Mouse (Mus musculus): ENCODE results near the gene Adamtsl1. TPM values are rescaled to one million over a fixed set of nuclear protein-coding genes. Genes with fewer than 3 reads are reported as not detected.

Adamtsl1 gene
- total and polyA plus RNA-seq, 3 experiments, result 0.05 TPM; not detected in 2

DNA sequence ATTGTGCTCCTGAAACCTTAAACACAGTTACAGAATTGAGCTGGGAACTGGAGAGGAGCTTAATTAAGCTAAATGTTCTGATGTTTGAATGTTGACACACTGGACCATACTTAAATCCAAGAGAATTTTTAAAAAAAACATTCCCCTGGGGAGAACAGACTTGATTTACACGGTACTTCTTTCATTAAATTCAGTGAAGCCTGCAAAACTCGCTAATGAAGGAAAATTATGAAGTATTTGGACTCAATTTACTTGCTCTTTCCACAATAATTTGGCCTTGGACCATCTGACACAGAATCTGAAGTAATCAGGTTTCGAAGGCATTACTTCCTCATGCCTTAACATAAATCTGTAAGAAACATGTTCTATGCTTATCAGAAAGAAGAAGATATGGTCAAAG lies 99.4 kb downstream of the Adamtsl1 start:
- Histone ChIP-seq H3K9me3 (replicated peaks) (0 out of 2 replicates have a peak, but pooled peaks cover 2% of the 10 kb centered on the region), H3K4me3 (ENCODE audit: low read depth, low read length) (no peak overlapping the region), H3K4me1 (ENCODE audit: insufficient read depth, low read depth, low read length) (no peaks in the 10 kb centered on the region), H3K36me3 (replicated peaks) (no peaks in the 10 kb centered on the region), H3K27me3 (ENCODE audit: insufficient read depth, low read length) (no peaks in the 10 kb centered on the region)
- no peak for ATAC-seq (ENCODE audit: extremely low read depth, insufficient number of reproducible peaks, low FRiP score, poor library complexity, severe bottlenecking)
- TF ChIP-seq GATA1 (IDR thresholded peaks at IDR 0.05; ENCODE audit: borderline replicate concordance, low read length) (no peak), TAL1 (conservative IDR thresholded peaks at IDR 0.05; ENCODE audit: low read depth, low read length) (no peak), CTCF (IDR thresholded peaks at IDR 0.05; ENCODE audit: low read depth, low read length) (no peak), POLR2AphosphoS5 (IDR thresholded peaks at IDR 0.05; ENCODE audit: insufficient replicate concordance, low read depth, low read length) (no peak), GATA2 (IDR thresholded peaks at IDR 0.05; ENCODE audit: borderline replicate concordance, low read depth, low read length) (no peak)
- DNase-seq (ENCODE audit: low spot score), result no peak

DNA sequence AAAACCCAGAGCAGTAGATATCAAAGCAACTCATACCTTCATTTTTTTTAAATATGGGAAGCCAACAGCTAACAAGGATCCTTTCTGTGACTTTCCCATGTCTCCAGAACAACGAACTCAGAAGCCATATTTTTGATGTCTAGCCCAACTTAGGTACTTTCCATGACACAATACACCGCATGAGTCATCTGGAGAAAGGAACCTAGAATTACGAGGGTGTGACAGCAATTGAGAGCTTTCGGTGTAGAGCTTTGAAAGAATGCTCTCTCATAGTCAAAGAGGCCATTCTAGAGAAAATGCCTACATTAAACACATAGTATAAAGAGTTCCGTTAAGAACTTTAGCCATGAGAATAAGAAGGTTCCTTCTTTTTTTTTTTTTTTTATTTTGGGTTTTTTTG lies 104.8 kb downstream of the Adamtsl1 start:
- no peak for TF ChIP-seq GATA2 (IDR thresholded peaks at IDR 0.05; ENCODE audit: borderline replicate concordance, low read depth, low read length)
- TF ChIP-seq POLR2AphosphoS5 (IDR thresholded peaks at IDR 0.05; ENCODE audit: insufficient replicate concordance, low read depth, low read length), result no peak
- no peak for TF ChIP-seq GATA1 (IDR thresholded peaks at IDR 0.05; ENCODE audit: borderline replicate concordance, low read length)
- TF ChIP-seq TAL1 (conservative IDR thresholded peaks at IDR 0.05; ENCODE audit: low read depth, low read length), result no peak
- TF ChIP-seq CTCF (IDR thresholded peaks at IDR 0.05; ENCODE audit: low read depth, low read length), result no peak
- no peaks in the 10 kb centered on the region for H3K4me1 ChIP-seq (ENCODE audit: insufficient read depth, low read depth, low read length)
- ATAC-seq (ENCODE audit: extremely low read depth, insufficient number of reproducible peaks, low FRiP score, poor library complexity, severe bottlenecking) (no peak), DNase-seq (ENCODE audit: low spot score) (no peak)
- H3K4me3 ChIP-seq (ENCODE audit: low read depth, low read length), result no peak overlapping the region
- 0 out of 2 replicates have a peak, but pooled peaks cover 2% of the 10 kb centered on the region for H3K9me3 ChIP-seq (replicated peaks)
- H3K27me3 ChIP-seq (ENCODE audit: insufficient read depth, low read length), result no peaks in the 10 kb centered on the region
- H3K36me3 ChIP-seq (replicated peaks), result no peaks in the 10 kb centered on the region

GRCm38 (mm10) chr4:85619261-85619660 lies 105.3 kb downstream of the Adamtsl1 start:
- Histone ChIP-seq H3K9me3 (replicated peaks) (0 out of 2 replicates have a peak, but pooled peaks cover 2% of the 10 kb centered on the region), H3K27me3 (ENCODE audit: insufficient read depth, low read length) (no peaks in the 10 kb centered on the region), H3K36me3 (replicated peaks) (no peaks in the 10 kb centered on the region), H3K4me3 (ENCODE audit: low read depth, low read length) (no peak overlapping the region), H3K4me1 (ENCODE audit: insufficient read depth, low read depth, low read length) (no peaks in the 10 kb centered on the region)
- no peak for DNase-seq (ENCODE audit: low spot score)
- no peak for TF ChIP-seq GATA1 (IDR thresholded peaks at IDR 0.05; ENCODE audit: borderline replicate concordance, low read length)
- TF ChIP-seq GATA2 (IDR thresholded peaks at IDR 0.05; ENCODE audit: borderline replicate concordance, low read depth, low read length), result no peak
- no peak for TF ChIP-seq POLR2AphosphoS5 (IDR thresholded peaks at IDR 0.05; ENCODE audit: insufficient replicate concordance, low read depth, low read length)
- no peak for TF ChIP-seq CTCF (IDR thresholded peaks at IDR 0.05; ENCODE audit: low read depth, low read length)
- TF ChIP-seq TAL1 (conservative IDR thresholded peaks at IDR 0.05; ENCODE audit: low read depth, low read length), result no peak
- no peak for ATAC-seq (ENCODE audit: extremely low read depth, insufficient number of reproducible peaks, low FRiP score, poor library complexity, severe bottlenecking)

GRCm38 (mm10) chr4:85629381-85629780 lies 115.4 kb downstream of the Adamtsl1 start:
- ATAC-seq (ENCODE audit: extremely low read depth, insufficient number of reproducible peaks, low FRiP score, poor library complexity, severe bottlenecking) (no peak), DNase-seq (ENCODE audit: low spot score) (no peak)
- H3K36me3 ChIP-seq (replicated peaks), result no peaks in the 10 kb centered on the region
- H3K4me3 ChIP-seq (ENCODE audit: low read depth, low read length), result no peak overlapping the region
- no peaks in the 10 kb centered on the region for H3K27me3 ChIP-seq (ENCODE audit: insufficient read depth, low read length)
- H3K4me1 ChIP-seq (ENCODE audit: insufficient read depth, low read depth, low read length), result no peaks in the 10 kb centered on the region
- H3K9me3 ChIP-seq (replicated peaks), result no peaks in the 10 kb centered on the region
- TF ChIP-seq CTCF (IDR thresholded peaks at IDR 0.05; ENCODE audit: low read depth, low read length), result no peak
- TF ChIP-seq TAL1 (conservative IDR thresholded peaks at IDR 0.05; ENCODE audit: low read depth, low read length), result no peak
- TF ChIP-seq POLR2AphosphoS5 (IDR thresholded peaks at IDR 0.05; ENCODE audit: insufficient replicate concordance, low read depth, low read length), result no peak
- TF ChIP-seq GATA2 (IDR thresholded peaks at IDR 0.05; ENCODE audit: borderline replicate concordance, low read depth, low read length), result no peak
- TF ChIP-seq GATA1 (IDR thresholded peaks at IDR 0.05; ENCODE audit: borderline replicate concordance, low read length), result no peak

GRCm38 (mm10) chr4:85669271-85669670 lies 155.3 kb downstream of the Adamtsl1 start:
- TF ChIP-seq GATA1 (IDR thresholded peaks at IDR 0.05; ENCODE audit: borderline replicate concordance, low read length) (no peak), TAL1 (conservative IDR thresholded peaks at IDR 0.05; ENCODE audit: low read depth, low read length) (no peak), GATA2 (IDR thresholded peaks at IDR 0.05; ENCODE audit: borderline replicate concordance, low read depth, low read length) (no peak), CTCF (IDR thresholded peaks at IDR 0.05; ENCODE audit: low read depth, low read length) (no peak), POLR2AphosphoS5 (IDR thresholded peaks at IDR 0.05; ENCODE audit: insufficient replicate concordance, low read depth, low read length) (no peak)
- Histone ChIP-seq H3K27me3 (ENCODE audit: insufficient read depth, low read length) (no peaks in the 10 kb centered on the region), H3K36me3 (replicated peaks) (no peaks in the 10 kb centered on the region), H3K4me3 (ENCODE audit: low read depth, low read length) (no peak overlapping the region), H3K9me3 (replicated peaks) (no peaks in the 10 kb centered on the region), H3K4me1 (ENCODE audit: insufficient read depth, low read depth, low read length) (no peaks in the 10 kb centered on the region)
- DNase-seq (ENCODE audit: low spot score) (no peak), ATAC-seq (ENCODE audit: extremely low read depth, insufficient number of reproducible peaks, low FRiP score, poor library complexity, severe bottlenecking) (no peak)

GRCm38 (mm10) chr4:85669735-85670134 lies 155.8 kb downstream of the Adamtsl1 start:
- TF ChIP-seq POLR2AphosphoS5 (IDR thresholded peaks at IDR 0.05; ENCODE audit: insufficient replicate concordance, low read depth, low read length), result no peak
- no peak for TF ChIP-seq CTCF (IDR thresholded peaks at IDR 0.05; ENCODE audit: low read depth, low read length)
- TF ChIP-seq GATA2 (IDR thresholded peaks at IDR 0.05; ENCODE audit: borderline replicate concordance, low read depth, low read length), result no peak
- no peak for TF ChIP-seq TAL1 (conservative IDR thresholded peaks at IDR 0.05; ENCODE audit: low read depth, low read length)
- TF ChIP-seq GATA1 (IDR thresholded peaks at IDR 0.05; ENCODE audit: borderline replicate concordance, low read length), result no peak
- Histone ChIP-seq H3K36me3 (replicated peaks) (no peaks in the 10 kb centered on the region), H3K4me1 (ENCODE audit: insufficient read depth, low read depth, low read length) (no peaks in the 10 kb centered on the region), H3K27me3 (ENCODE audit: insufficient read depth, low read length) (no peaks in the 10 kb centered on the region), H3K9me3 (replicated peaks) (no peaks in the 10 kb centered on the region), H3K4me3 (ENCODE audit: low read depth, low read length) (no peak overlapping the region)
- ATAC-seq (ENCODE audit: extremely low read depth, insufficient number of reproducible peaks, low FRiP score, poor library complexity, severe bottlenecking) (no peak), DNase-seq (ENCODE audit: low spot score) (no peak)

Measured in G1E (cell line).